Mouse (Mus musculus) CH12.LX (cell line): ENCODE measurements around the gene Gm10644. TPM values are rescaled to one million over a fixed set of nuclear protein-coding genes. Genes with fewer than 3 reads are reported as not detected.

Experiments
- DNase-seq: peaks from one replicate; pipeline ENCODE4 v3.0.0-alpha.2; 2013; ENCODE audit errors: extremely low read depth
- H3K27ac ChIP-seq: 2 replicates; pipeline ENCODE4 v1.5.1; 2012; ENCODE audit warnings: low read depth, mild to moderate bottlenecking, control low read depth, moderate library complexity; ENCODE audit not compliant: insufficient read depth
- H3K27me3 ChIP-seq: replicated peaks from 2 replicates; pipeline ENCODE3; 2012; ENCODE audit warnings: inconsistent platforms
- H3K36me3 ChIP-seq, 2 experiments: replicated peaks in 1 of 2; 2 replicates each; pipeline versions ENCODE3 to v1.6.1; 2012; ENCODE audit warnings: inconsistent platforms in 1 of 2, low read length in 1 of 2, mild to moderate bottlenecking in 1 of 2, mixed read lengths in 1 of 2, moderate library complexity in 1 of 2; ENCODE audit not compliant: control insufficient read depth in 1 of 2, insufficient read depth in 1 of 2
- H3K4me1 ChIP-seq, 2 experiments: 2 replicates each; pipeline ENCODE4 v1.6.1; 2012; ENCODE audit warnings: inconsistent platforms in 1 of 2, moderate library complexity in 1 of 2; ENCODE audit not compliant: insufficient read depth in 2 of 2, control insufficient read depth in 1 of 2
- H3K4me2 ChIP-seq: 2 replicates; pipeline ENCODE4 v1.6.1; 2012; ENCODE audit warnings: low read depth, mild to moderate bottlenecking, control low read depth; ENCODE audit not compliant: poor library complexity, insufficient read depth, severe bottlenecking
- H3K4me3 ChIP-seq, 3 experiments: fragments of 150-350 bp in 1 of 3; sonication (generic) in 1 of 3; replicated peaks in 1 of 3; 2 replicates each; pipeline versions ENCODE3 to v1.5.1; 2011 to 2012; ENCODE audit warnings: low read depth in 2 of 3, low read length in 2 of 3, mild to moderate bottlenecking in 2 of 3, moderate library complexity in 2 of 3, control low read depth in 1 of 3, improper control_type of control experiment in 1 of 3, inconsistent platforms in 1 of 3, mixed read lengths in 1 of 3; ENCODE audit not compliant: poor library complexity in 1 of 3
- H3K79me2 ChIP-seq: replicated peaks from 2 replicates; pipeline ENCODE4 v1.6.1; 2012; ENCODE audit warnings: mild to moderate bottlenecking, moderate library complexity; ENCODE audit not compliant: control insufficient read depth, poor library complexity, insufficient read depth, severe bottlenecking; ENCODE audit errors: extremely low read depth
- H3K9ac ChIP-seq: 2 replicates; pipeline ENCODE4 v1.6.1; 2012; ENCODE audit warnings: low read depth, mild to moderate bottlenecking, control low read depth, moderate library complexity; ENCODE audit not compliant: insufficient read depth
- H3K9me3 ChIP-seq: replicated peaks from 2 replicates; pipeline ENCODE3; 2012; ENCODE audit warnings: low read length, inconsistent platforms, mixed read lengths
- CTCF ChIP-seq, 2 experiments: IDR thresholded peaks in 1 of 2; conservative IDR thresholded peaks in 1 of 2; 2 replicates each; pipeline ENCODE4 v1.5.1; 2011 to 2012; ENCODE audit warnings: low read depth in 2 of 2, low read length in 2 of 2, improper control_type of control experiment in 1 of 2, inconsistent platforms in 1 of 2, mild to moderate bottlenecking in 1 of 2, moderate library complexity in 1 of 2
- E2F4 ChIP-seq: IDR thresholded peaks from 2 replicates; pipeline ENCODE4 v1.6.1; 2011; ENCODE audit warnings: low read depth, low read length, improper control_type of control experiment; ENCODE audit not compliant: insufficient replicate concordance
- HCFC1 ChIP-seq: IDR thresholded peaks from 2 replicates; pipeline ENCODE4 v1.6.1; 2012; ENCODE audit warnings: low read depth, mild to moderate bottlenecking, inconsistent platforms, low read length, improper control_type of control experiment
- IRF4 ChIP-seq: IDR thresholded peaks from 2 replicates; pipeline ENCODE4 v1.6.1; 2014; ENCODE audit warnings: low read depth, mild to moderate bottlenecking, inconsistent platforms, low read length, improper control_type of control experiment
- JUN ChIP-seq: IDR thresholded peaks from 2 replicates; pipeline ENCODE4 v1.6.1; 2011; ENCODE audit warnings: low read depth, mild to moderate bottlenecking, low read length, improper control_type of control experiment, moderate library complexity; ENCODE audit not compliant: insufficient read depth
- KAT2A ChIP-seq: IDR thresholded peaks from 2 replicates; pipeline ENCODE4 v1.6.1; 2012; ENCODE audit warnings: low read length, improper control_type of control experiment, inconsistent platforms; ENCODE audit not compliant: insufficient replicate concordance
- MAFK ChIP-seq: IDR thresholded peaks from 2 replicates; pipeline ENCODE4 v1.6.1; 2011; ENCODE audit warnings: low read length, improper control_type of control experiment; ENCODE audit not compliant: insufficient replicate concordance
- MEF2A ChIP-seq: IDR thresholded peaks from 2 replicates; pipeline ENCODE4 v1.6.1; 2014; ENCODE audit warnings: low read depth, mild to moderate bottlenecking, inconsistent platforms, low read length, improper control_type of control experiment, borderline replicate concordance
- RAD21 ChIP-seq: IDR thresholded peaks from 2 replicates; pipeline ENCODE4 v1.6.1; 2011; ENCODE audit warnings: low read depth, mild to moderate bottlenecking, low read length, improper control_type of control experiment, moderate library complexity
- RCOR1 ChIP-seq: conservative IDR thresholded peaks from 2 replicates; pipeline ENCODE4 v1.6.1; 2012; ENCODE audit warnings: low read depth, mild to moderate bottlenecking, inconsistent platforms, low read length, improper control_type of control experiment
- SIN3A ChIP-seq: IDR thresholded peaks from 2 replicates; pipeline ENCODE4 v1.6.1; 2012; ENCODE audit warnings: low read length, improper control_type of control experiment, inconsistent platforms
- TCF12 ChIP-seq: IDR thresholded peaks from 2 replicates; pipeline ENCODE4 v1.6.1; 2014; ENCODE audit warnings: low read depth, mild to moderate bottlenecking, inconsistent platforms, low read length, improper control_type of control experiment
- UBTF ChIP-seq: IDR thresholded peaks from 2 replicates; pipeline ENCODE4 v1.6.1; 2012; ENCODE audit warnings: low read depth, mild to moderate bottlenecking, inconsistent platforms, low read length, improper control_type of control experiment, moderate library complexity
- ZKSCAN1 ChIP-seq: IDR thresholded peaks from 2 replicates; pipeline ENCODE4 v1.6.1; 2012; ENCODE audit warnings: low read depth, inconsistent platforms, low read length, improper control_type of control experiment, borderline replicate concordance
- ZMIZ1 ChIP-seq: IDR thresholded peaks from 2 replicates; pipeline ENCODE4 v1.6.1; 2012; ENCODE audit warnings: low read depth, mild to moderate bottlenecking, inconsistent platforms, low read length, improper control_type of control experiment
- ZNF384 ChIP-seq: IDR thresholded peaks from 2 replicates; pipeline ENCODE4 v1.6.1; 2012; ENCODE audit warnings: low read depth, low read length, improper control_type of control experiment, inconsistent platforms
- dilution Hi-C: fragments of 300-500 bp; cut with MboI; formaldehyde crosslinking; loops from 2 replicates; pipeline ENCODE4 v1.14.3; 2020; ENCODE audit warnings: low sequenced_read_pairs; ENCODE audit not compliant: extremely low pct_unique_long_range_greater_than_20kb, extremely low pct_ligation_motif_present
- in situ Hi-C: fragments of 300-500 bp; cut with MboI; formaldehyde crosslinking; loops from 3 replicates; pipeline ENCODE4 v1.14.3; 2019; ENCODE audit warnings: low sequenced_read_pairs, low pct_ligation_motif_present, low pct_unique_long_range_greater_than_20kb, mixed read lengths
- polyA plus RNA-seq: library from polyadenylated mRNA; unstranded; fragments of >175 nt; gene quantifications from 2 replicates; pipeline ENCODE4 v1.2.1, GENCODE M21; 2012; ENCODE audit warnings: low read depth; ENCODE audit not compliant: insufficient read length
- total RNA-seq, 2 experiments: library from RNA; depleted of rRNA; stranded (reverse); fragments of 300-350 nt in 1 of 2; fragments of >200 nt in 1 of 2; gene quantifications; 2 replicates each; pipeline ENCODE4 v1.2.3; 2012 to 2014

Gm10644 gene
- total and polyA plus RNA-seq, 3 experiments = 0.44 to 1.7 (median 0.58) TPM

DNA sequence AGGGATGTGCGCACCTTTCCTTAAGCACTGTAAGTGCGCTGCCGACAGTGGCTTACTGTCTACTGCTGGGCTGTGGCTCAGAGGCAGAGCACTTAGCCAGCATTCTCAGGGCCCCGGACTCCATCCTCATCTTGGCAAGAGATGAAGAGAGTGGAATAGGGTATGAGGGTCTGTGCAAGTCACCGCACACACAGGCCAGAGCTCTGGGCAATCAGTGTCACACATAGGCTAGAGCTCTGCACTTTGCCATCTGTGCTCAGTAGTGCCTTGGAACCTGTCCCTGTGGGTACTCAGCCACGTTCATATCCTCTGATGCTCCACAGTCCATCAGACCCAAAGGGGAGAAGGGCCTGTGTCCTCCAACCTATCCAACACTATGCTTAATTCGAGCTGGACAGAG is 26.5 kb upstream of the Gm10644 start:
- H3K9me3 ChIP-seq = no peaks in the 10 kb centered on the region
- H3K9ac ChIP-seq = no peak overlapping the region
- peaks cover 2 to 40% of the 10 kb centered on the region in 2 experiments; a peak in 3 of 4 replicates for H3K4me1 ChIP-seq
- no peak for DNase-seq
- in situ Hi-C loops (no loop called here), dilution Hi-C loops (no loop called here)
- H3K79me2 ChIP-seq = no peaks in the 10 kb centered on the region
- H3K4me2 ChIP-seq = no peak overlapping the region
- no peak overlapping the region for H3K4me3 ChIP-seq
- no peak overlapping the region for H3K27ac ChIP-seq
- no peaks in the 10 kb centered on the region for H3K27me3 ChIP-seq
- no peak for TF ChIP-seq MAFK
- no peak for TF ChIP-seq TCF12
- TF ChIP-seq RCOR1 = no peak
- TF ChIP-seq MEF2A = no peak
- TF ChIP-seq IRF4 = no peak
- TF ChIP-seq ZKSCAN1 = no peak
- TF ChIP-seq RAD21 = no peak
- TF ChIP-seq E2F4 = no peak
- peaks cover 25 to 58% of the 10 kb centered on the region in 2 experiments for H3K36me3 ChIP-seq

DNA sequence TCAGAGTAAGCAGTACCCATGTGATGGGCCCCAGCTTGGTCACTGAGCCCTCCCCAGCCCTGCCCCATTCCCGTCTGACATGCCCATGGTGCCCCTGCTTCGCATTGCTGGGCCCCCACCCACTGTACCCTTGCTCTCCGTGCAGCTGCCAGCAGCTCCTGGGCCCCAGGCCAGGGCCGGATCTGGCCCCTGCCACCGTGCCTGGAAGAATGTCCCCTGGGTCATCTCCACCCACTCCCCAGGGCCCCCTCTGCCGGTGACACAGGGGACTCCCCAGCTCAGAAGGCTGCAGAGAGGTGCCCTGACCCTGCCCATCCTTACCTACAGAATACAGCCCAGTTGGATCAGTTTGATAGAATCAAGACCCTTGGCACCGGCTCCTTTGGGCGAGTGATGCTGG is 25.8 kb upstream of the Gm10644 start:
- Histone ChIP-seq H3K36me3 (peaks cover 25 to 52% of the 10 kb centered on the region in 2 experiments), H3K4me3 (no peak overlapping the region), H3K9me3 (no peaks in the 10 kb centered on the region), H3K9ac (no peak overlapping the region)
- in situ Hi-C loops = no loop called here
- TF ChIP-seq UBTF (no peak), CTCF (conservative IDR thresholded peaks at IDR 0.05 in 1 of 2, IDR thresholded peaks at IDR 0.05 in 1 of 2; ENCODE audit: low read depth in 2 of 2, low read length in 2 of 2) (peak in 1 of 2 experiments; percentile 11; a peak in 1 of 4 replicates)
- TF ChIP-seq, all 38 proteins: peak for 1
- no peak for DNase-seq
- H3K27ac ChIP-seq = no peak overlapping the region
- dilution Hi-C loops = no loop called here
- no peak overlapping the region for H3K4me2 ChIP-seq
- peaks cover 2 to 37% of the 10 kb centered on the region in 2 experiments; a peak in 3 of 4 replicates for H3K4me1 ChIP-seq
- no peaks in the 10 kb centered on the region for H3K79me2 ChIP-seq
- no peaks in the 10 kb centered on the region for H3K27me3 ChIP-seq

- dilution Hi-C loops (no loop called here), in situ Hi-C loops (no loop called here)
- Histone ChIP-seq H3K4me2 (no peak overlapping the region), H3K27me3 (no peaks in the 10 kb centered on the region), H3K4me3 (no peak overlapping the region), H3K27ac (no peak overlapping the region), H3K9ac (no peak overlapping the region), H3K4me1 (peaks cover 2 to 35% of the 10 kb centered on the region in 2 experiments; a peak in 3 of 4 replicates), H3K9me3 (no peaks in the 10 kb centered on the region), H3K79me2 (no peaks in the 10 kb centered on the region), H3K36me3 (peaks cover 25 to 49% of the 10 kb centered on the region in 2 experiments)
- TF ChIP-seq IRF4 (no peak), MEF2A (no peak), KAT2A (no peak), ZMIZ1 (no peak), RAD21 (no peak), SIN3A (no peak), HCFC1 (no peak), JUN (no peak), ZNF384 (no peak)
- DNase-seq = no peak
These were observed 25.2 kb upstream of the Gm10644 start for GRCm38 (mm10) chr8:83980250-83980649.
